Mouse (Mus musculus): ENCODE measurements at regions not wholly inside any gene's neighbourhood (a gene's known extent, or its start where the extent isn't known, plus 50 kb on each side); places are given as distances from the start of the nearest gene placed in this dataset.

DNA sequence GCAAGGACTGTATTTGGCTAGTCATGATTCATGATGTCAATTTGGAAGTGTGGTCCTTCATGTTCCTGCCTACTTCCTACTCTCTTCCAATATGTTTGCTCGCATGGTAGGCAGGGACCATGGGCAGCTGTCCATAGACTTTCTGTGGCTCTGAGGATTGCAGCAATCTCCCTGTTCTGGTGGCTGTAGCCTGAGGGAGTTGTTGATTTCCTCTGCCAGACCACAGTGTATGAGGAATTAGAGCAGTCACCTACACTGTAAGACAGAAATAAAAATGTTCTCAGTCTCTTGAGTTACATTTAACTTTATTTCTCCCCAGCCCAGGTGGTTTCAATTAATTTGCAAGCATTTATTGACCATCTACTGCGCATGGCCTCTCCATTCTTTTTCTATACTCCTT lies 190.5 kb downstream of the 4930564D02Rik start:
- 91% methylated on average over 2 of the region's 2 CpGs for WGBS

DNA sequence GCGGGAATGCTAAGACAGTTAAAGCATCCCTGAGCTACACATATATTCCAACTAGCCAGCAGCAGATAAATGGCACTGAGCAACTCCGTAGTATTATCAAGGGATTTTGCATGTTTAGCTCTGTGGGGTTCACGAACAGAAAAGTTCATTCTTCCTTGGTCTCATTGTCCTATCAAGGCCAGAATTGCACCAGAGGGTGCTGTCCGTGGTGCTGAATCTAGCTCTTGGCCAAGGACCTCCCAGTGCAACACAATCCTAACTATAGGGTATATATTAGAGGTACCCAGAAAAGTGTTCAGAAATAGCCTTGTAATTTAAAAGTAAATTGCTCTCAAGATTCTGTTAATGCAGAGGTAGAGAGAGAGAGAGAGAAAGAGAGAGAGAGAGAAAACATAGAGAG lies 176.9 kb upstream of the Kcnd3 start:
- TF ChIP-seq CTCF (IDR thresholded peaks at IDR 0.05; ENCODE audit: low read depth): no peak
- no peak overlapping the region for H3K4me2 ChIP-seq (ENCODE audit: low read depth, low read length)
- peak; percentile 55 for DNase-seq (ENCODE audit: low spot score)

More for the DNA sequence above, 190.5 kb downstream of the 4930564D02Rik start:
- H3K27me3 ChIP-seq (ENCODE audit: insufficient read depth, low read length): no peaks in the 10 kb centered on the region
- H3K9ac ChIP-seq (replicated peaks; ENCODE audit: low read length): no peak overlapping the region
- H3K36me3 ChIP-seq (ENCODE audit: insufficient read depth, low read length): no peaks in the 10 kb centered on the region
- no peaks in the 10 kb centered on the region for H3K9me3 ChIP-seq (ENCODE audit: low read length)
- H3K4me1 ChIP-seq (ENCODE audit: insufficient read depth, low read length): no peaks in the 10 kb centered on the region
- no peak overlapping the region for H3K4me2 ChIP-seq (ENCODE audit: low read depth, low read length)
- no peak overlapping the region for H3K27ac ChIP-seq
- ATAC-seq: no peak
- H3K4me3 ChIP-seq (ENCODE audit: low read length): no peak overlapping the region
- DNase-seq (ENCODE audit: low spot score): no peak
- no peak for TF ChIP-seq CTCF (IDR thresholded peaks at IDR 0.05; ENCODE audit: low read depth)

DNA sequence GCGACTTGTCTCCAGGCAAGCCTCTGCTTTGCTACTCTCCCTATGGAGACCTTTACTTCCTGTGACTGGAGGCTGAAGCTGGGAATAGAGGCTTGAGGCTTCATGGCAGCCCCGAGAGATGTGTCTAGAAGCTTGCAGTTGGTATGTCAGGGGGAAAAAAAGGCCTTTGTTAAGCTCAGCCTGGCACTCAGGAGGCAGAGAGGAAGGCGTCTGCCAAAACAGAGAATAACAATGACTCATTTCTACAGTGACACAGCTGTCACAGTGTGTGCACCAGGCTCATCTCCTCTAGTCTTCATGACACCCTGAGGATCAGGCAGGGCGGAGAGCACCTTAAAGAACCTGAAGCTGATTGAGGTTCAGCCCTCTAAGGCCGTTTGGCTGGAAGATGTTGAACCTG lies 171.2 kb upstream of the Kcnd3 start:
- DNase-seq (ENCODE audit: low spot score) (no peak), ATAC-seq (no peak)
- no peak for TF ChIP-seq CTCF (IDR thresholded peaks at IDR 0.05; ENCODE audit: low read depth)
- H3K4me1 ChIP-seq (ENCODE audit: insufficient read depth, low read length): no peaks in the 10 kb centered on the region; the same call in 1 of the 2 replicates
- H3K9me3 ChIP-seq (ENCODE audit: low read length): no peaks in the 10 kb centered on the region
- 59% methylated on average over 5 of the region's 5 CpGs for WGBS
- no peak overlapping the region for H3K9ac ChIP-seq (replicated peaks; ENCODE audit: low read length)
- no peak overlapping the region for H3K27ac ChIP-seq
- H3K27me3 ChIP-seq (ENCODE audit: insufficient read depth, low read length): no peaks in the 10 kb centered on the region
- H3K36me3 ChIP-seq (ENCODE audit: insufficient read depth, low read length): no peaks in the 10 kb centered on the region
- no peak overlapping the region for H3K4me2 ChIP-seq (ENCODE audit: low read depth, low read length)
- no peak overlapping the region for H3K4me3 ChIP-seq (ENCODE audit: low read length)

More for the DNA sequence above, 176.9 kb upstream of the Kcnd3 start:
- H3K4me3 ChIP-seq (ENCODE audit: low read length): no peak overlapping the region
- H3K4me1 ChIP-seq (ENCODE audit: insufficient read depth, low read length): no peaks in the 10 kb centered on the region; the same call in 1 of the 2 replicates
- 30% methylated on average over 4 of the region's 4 CpGs for WGBS
- H3K36me3 ChIP-seq (ENCODE audit: insufficient read depth, low read length): no peaks in the 10 kb centered on the region
- H3K27ac ChIP-seq: no peak overlapping the region
- no peaks in the 10 kb centered on the region for H3K27me3 ChIP-seq (ENCODE audit: insufficient read depth, low read length)
- H3K9me3 ChIP-seq (ENCODE audit: low read length): no peaks in the 10 kb centered on the region
- no peak for ATAC-seq
- H3K9ac ChIP-seq (replicated peaks; ENCODE audit: low read length): no peak overlapping the region

DNA sequence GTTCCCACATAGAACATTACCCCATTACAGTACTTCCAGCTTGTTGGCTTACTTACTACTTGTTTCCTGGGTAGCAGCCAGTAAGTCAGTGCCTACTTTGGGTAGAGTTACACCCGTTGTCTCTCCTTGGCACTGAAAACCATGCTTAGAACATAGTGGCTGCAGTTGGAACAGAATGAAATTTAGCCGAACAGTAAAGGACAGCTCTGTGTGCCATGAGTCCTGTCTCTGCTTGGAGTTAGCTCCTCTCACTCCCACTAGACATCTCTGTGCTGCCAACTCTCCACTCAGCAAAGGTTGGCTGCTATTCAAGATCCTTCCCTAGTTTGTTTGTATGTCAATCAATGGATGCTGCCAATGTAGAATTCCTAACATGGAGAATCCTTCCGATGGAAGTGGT lies 170.4 kb upstream of the Kcnd3 start:
- Histone ChIP-seq H3K36me3 (ENCODE audit: insufficient read depth, low read length) (no peaks in the 10 kb centered on the region), H3K4me2 (ENCODE audit: low read depth, low read length) (no peak overlapping the region), H3K27me3 (ENCODE audit: insufficient read depth, low read length) (no peaks in the 10 kb centered on the region), H3K4me1 (ENCODE audit: insufficient read depth, low read length) (no peaks in the 10 kb centered on the region; the same call in 1 of the 2 replicates), H3K9ac (replicated peaks; ENCODE audit: low read length) (no peak overlapping the region), H3K27ac (no peak overlapping the region), H3K4me3 (ENCODE audit: low read length) (no peak overlapping the region), H3K9me3 (ENCODE audit: low read length) (no peaks in the 10 kb centered on the region)
- 70% methylated on average over 3 of the region's 3 CpGs for WGBS
- DNase-seq (ENCODE audit: low spot score) (no peak), ATAC-seq (no peak)
- TF ChIP-seq CTCF (IDR thresholded peaks at IDR 0.05; ENCODE audit: low read depth): no peak

DNA sequence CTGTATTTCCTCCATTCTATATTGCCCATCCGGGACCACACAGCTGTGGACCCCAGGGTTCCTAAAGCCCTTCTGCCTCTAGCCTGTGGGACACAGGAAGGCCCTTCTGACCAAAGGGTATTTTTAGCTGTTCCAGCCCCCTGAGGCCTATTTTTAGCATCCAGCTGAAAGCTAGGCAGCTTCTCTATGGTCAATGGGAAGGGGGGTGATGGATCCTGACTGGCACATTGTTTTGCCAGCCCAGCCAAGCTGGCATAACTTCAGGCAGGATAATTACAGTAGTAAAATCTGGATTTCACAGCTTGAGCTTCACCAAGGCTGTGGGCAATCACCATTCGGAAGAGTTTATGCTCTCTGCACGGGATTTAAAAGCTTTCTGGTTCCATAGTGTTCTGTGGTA lies 153.9 kb upstream of the Kcnd3 start:
- H3K4me3 ChIP-seq (ENCODE audit: low read length): no peak overlapping the region
- no peak overlapping the region for H3K27ac ChIP-seq
- no peaks in the 10 kb centered on the region for H3K27me3 ChIP-seq (ENCODE audit: insufficient read depth, low read length)
- no peaks in the 10 kb centered on the region for H3K9me3 ChIP-seq (ENCODE audit: low read length)
- H3K4me2 ChIP-seq (ENCODE audit: low read depth, low read length): no peak overlapping the region
- WGBS: 58% methylated on average over 3 of the region's 3 CpGs
- H3K4me1 ChIP-seq (ENCODE audit: insufficient read depth, low read length): no peaks in the 10 kb centered on the region; the same call in 1 of the 2 replicates
- peak; percentile 14 for DNase-seq (ENCODE audit: low spot score)
- ATAC-seq: no peak
- no peak overlapping the region for H3K9ac ChIP-seq (replicated peaks; ENCODE audit: low read length)
- no peaks in the 10 kb centered on the region for H3K36me3 ChIP-seq (ENCODE audit: insufficient read depth, low read length)
- no peak for TF ChIP-seq CTCF (IDR thresholded peaks at IDR 0.05; ENCODE audit: low read depth)

DNA sequence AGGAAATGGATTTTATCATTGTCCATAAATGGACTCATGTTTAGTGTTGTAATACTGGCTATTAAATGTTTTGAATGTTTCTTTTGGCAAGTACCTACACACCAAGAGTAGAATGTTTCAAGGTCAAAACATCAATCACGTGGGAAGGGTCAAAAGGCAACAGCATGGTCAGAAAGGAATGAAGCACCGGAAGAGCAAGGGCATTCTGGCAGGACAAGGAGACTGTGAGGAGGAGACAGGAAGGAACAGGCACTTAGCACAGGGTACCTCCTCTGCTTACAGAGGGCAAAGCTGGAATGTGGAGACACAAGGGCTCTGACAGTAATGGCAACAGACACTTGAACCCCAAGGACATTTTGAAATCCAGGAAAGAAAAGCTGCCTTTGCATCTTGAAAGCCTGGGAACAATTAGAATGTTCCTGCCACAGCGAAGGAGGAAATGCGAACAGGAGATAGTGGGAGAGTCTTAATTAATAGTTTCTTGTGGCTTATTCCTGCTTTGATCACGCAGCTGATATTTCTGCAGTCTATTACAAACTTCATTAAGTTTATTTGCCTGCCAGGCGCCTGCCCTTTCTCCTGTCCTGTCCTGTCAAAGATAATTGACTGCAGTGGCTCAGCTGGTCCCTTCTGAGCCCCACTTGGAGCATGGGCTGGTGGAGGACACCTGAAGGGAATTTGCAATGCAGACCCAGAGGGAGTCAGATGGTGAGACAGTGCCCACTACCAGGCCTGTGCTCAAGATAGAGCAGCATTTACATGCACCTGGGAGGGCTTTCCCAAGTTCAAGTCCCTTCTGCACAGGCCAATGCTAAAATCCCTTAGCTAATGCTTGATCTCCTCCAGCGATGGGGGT lies 151.2 kb upstream of the Kcnd3 start:
- TF ChIP-seq CTCF (IDR thresholded peaks at IDR 0.05; ENCODE audit: low read depth): no peak
- 58% methylated on average over 7 of the region's 7 CpGs for WGBS
- H3K27ac ChIP-seq: no peak overlapping the region
- H3K4me3 ChIP-seq (ENCODE audit: low read length): no peak overlapping the region
- no peaks in the 10 kb centered on the region; the same call in 1 of the 2 replicates for H3K4me1 ChIP-seq (ENCODE audit: insufficient read depth, low read length)
- H3K4me2 ChIP-seq (ENCODE audit: low read depth, low read length): no peak overlapping the region
- no peak for DNase-seq (ENCODE audit: low spot score)
- no peaks in the 10 kb centered on the region for H3K36me3 ChIP-seq (ENCODE audit: insufficient read depth, low read length)
- no peak overlapping the region for H3K9ac ChIP-seq (replicated peaks; ENCODE audit: low read length)
- H3K27me3 ChIP-seq (ENCODE audit: insufficient read depth, low read length): no peaks in the 10 kb centered on the region
- ATAC-seq: no peak
- H3K9me3 ChIP-seq (ENCODE audit: low read length): no peaks in the 10 kb centered on the region

DNA sequence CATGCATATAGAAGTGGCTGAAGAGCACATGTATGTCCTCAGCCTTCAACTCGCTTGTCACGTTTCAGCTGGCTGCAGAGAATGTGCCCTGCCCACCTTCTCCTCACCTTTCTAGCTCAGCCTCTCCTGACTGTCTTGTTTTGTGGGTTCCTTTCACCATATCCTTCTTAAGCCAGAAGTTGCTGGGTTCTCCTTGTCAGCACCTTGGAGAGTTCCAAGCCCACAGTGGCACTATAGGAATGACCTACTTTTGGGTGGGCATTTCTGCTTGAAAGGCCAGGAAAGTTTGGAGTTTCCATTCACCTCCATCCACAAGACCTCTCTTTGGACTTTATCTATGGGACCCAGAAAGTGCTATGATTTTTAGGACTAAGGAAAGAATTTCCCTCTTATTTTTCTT lies 144.5 kb upstream of the Kcnd3 start:
- no peak overlapping the region for H3K4me2 ChIP-seq (ENCODE audit: low read depth, low read length)
- no peak for TF ChIP-seq CTCF (IDR thresholded peaks at IDR 0.05; ENCODE audit: low read depth)
- H3K4me3 ChIP-seq (ENCODE audit: low read length): no peak overlapping the region
- H3K9ac ChIP-seq (replicated peaks; ENCODE audit: low read length): no peak overlapping the region
- no peak for DNase-seq (ENCODE audit: low spot score)
- no peak overlapping the region for H3K27ac ChIP-seq
- 80% methylated on average over 2 of the region's 2 CpGs for WGBS
- no peaks in the 10 kb centered on the region for H3K36me3 ChIP-seq (ENCODE audit: insufficient read depth, low read length)
- no peaks in the 10 kb centered on the region for H3K9me3 ChIP-seq (ENCODE audit: low read length)
- no peak for ATAC-seq
- H3K4me1 ChIP-seq (ENCODE audit: insufficient read depth, low read length): no peaks in the 10 kb centered on the region
- H3K27me3 ChIP-seq (ENCODE audit: insufficient read depth, low read length): no peaks in the 10 kb centered on the region
